Mouse (Mus musculus) ES-Bruce4 (cell line): ENCODE results near the gene Sis. TPM values are rescaled to one million over a fixed set of nuclear protein-coding genes. Genes with fewer than 3 reads are reported as not detected.

Experiments used
- H3K27ac ChIP-seq: 2 replicates; pipeline ENCODE4 v1.5.1; 2012; ENCODE audit warnings: low read length, inconsistent platforms; ENCODE audit not compliant: insufficient read depth
- H3K27me3 ChIP-seq: 2 replicates; pipeline ENCODE4 v1.6.1; 2012; ENCODE audit warnings: mild to moderate bottlenecking, low read length, inconsistent platforms; ENCODE audit not compliant: control insufficient read depth, poor library complexity, insufficient read depth, severe bottlenecking
- H3K36me3 ChIP-seq: 2 replicates; pipeline ENCODE4 v1.6.1; 2012; ENCODE audit warnings: inconsistent platforms, mild to moderate bottlenecking, low read length, moderate library complexity; ENCODE audit not compliant: control insufficient read depth, poor library complexity, insufficient read depth, severe bottlenecking
- H3K4me1 ChIP-seq: one replicate; pipeline ENCODE4 v1.8.1; 2011; ENCODE audit warnings: low read length; ENCODE audit not compliant: control insufficient read depth, insufficient read depth
- H3K4me3 ChIP-seq: 2 replicates; pipeline ENCODE4 v1.5.1; 2011; ENCODE audit warnings: low read depth, mild to moderate bottlenecking, low read length
- H3K9ac ChIP-seq: 2 replicates; pipeline ENCODE4 v1.6.1; 2012; ENCODE audit warnings: low read depth, mild to moderate bottlenecking, inconsistent platforms; ENCODE audit not compliant: poor library complexity, severe bottlenecking
- H3K9me3 ChIP-seq: replicated peaks from 2 replicates; pipeline ENCODE4 v1.6.1; 2012; ENCODE audit warnings: mild to moderate bottlenecking, low read length, inconsistent platforms; ENCODE audit not compliant: control insufficient read depth, poor library complexity, insufficient read depth, severe bottlenecking
- CTCF ChIP-seq: IDR thresholded peaks from one replicate; pipeline ENCODE4 v1.8.1; 2011; ENCODE audit warnings: low read depth, low read length
- EP300 ChIP-seq: IDR thresholded peaks from 2 replicates; pipeline ENCODE4 v1.6.1; 2011; ENCODE audit warnings: low read depth, low read length; ENCODE audit not compliant: insufficient read depth
- POLR2A ChIP-seq: IDR thresholded peaks from one replicate; pipeline ENCODE4 v1.8.1; 2011; ENCODE audit warnings: low read length; ENCODE audit not compliant: insufficient read depth
- polyA plus RNA-seq: library from polyadenylated mRNA; stranded (reverse); fragments of >200 nt; gene quantifications from 2 replicates; pipeline ENCODE4 v1.2.4, GENCODE M21; 2011; ENCODE audit warnings: low read depth; ENCODE audit not compliant: missing spikeins, insufficient read depth, insufficient read length

The Sis gene
- not detected in 2 replicates for polyA plus RNA-seq

- Histone ChIP-seq H3K27me3 (no peaks in the 10 kb centered on the region), H3K36me3 (no peaks in the 10 kb centered on the region), H3K4me1 (no peaks in the 10 kb centered on the region), H3K9me3 (no peaks in the 10 kb centered on the region), H3K9ac (no peak within 1 kb of the TSS), H3K27ac (no peak within 1 kb of the TSS), H3K4me3 (no peak within 1 kb of the TSS)
- TF ChIP-seq EP300, result no peak
- TF ChIP-seq POLR2A, result no peak
- no peak for TF ChIP-seq CTCF
Observed at GRCm38 (mm10) chr3:72967675-72968074, at the start of gene Sis. Sis (minus strand) TSS chr3:72967863.

- Histone ChIP-seq H3K36me3 (no peaks in the 10 kb centered on the region), H3K27me3 (no peaks in the 10 kb centered on the region), H3K27ac (no peak overlapping the region), H3K4me1 (no peaks in the 10 kb centered on the region), H3K9ac (no peak overlapping the region), H3K9me3 (no peaks in the 10 kb centered on the region), H3K4me3 (no peak overlapping the region)
- TF ChIP-seq EP300 (no peak), POLR2A (no peak), CTCF (no peak)
Observed at GRCm38 (mm10) chr3:73006045-73006444, 38.4 kb upstream of the Sis start.

GRCm38 (mm10) chr3:73002933-73003696, 35.5 kb upstream of the Sis start:
- no peak overlapping the region for H3K9ac ChIP-seq
- no peak for TF ChIP-seq CTCF
- no peak for TF ChIP-seq EP300
- TF ChIP-seq POLR2A, result no peak
- no peaks in the 10 kb centered on the region for H3K4me1 ChIP-seq
- H3K27me3 ChIP-seq, result no peaks in the 10 kb centered on the region
- no peak overlapping the region for H3K4me3 ChIP-seq
- no peaks in the 10 kb centered on the region for H3K9me3 ChIP-seq
- H3K36me3 ChIP-seq, result no peaks in the 10 kb centered on the region
- H3K27ac ChIP-seq, result no peak overlapping the region

GRCm38 (mm10) chr3:72997517-72997916, 29.9 kb upstream of the Sis start:
- H3K4me1 ChIP-seq, result no peaks in the 10 kb centered on the region
- H3K27ac ChIP-seq, result no peak overlapping the region
- no peak overlapping the region for H3K9ac ChIP-seq
- no peaks in the 10 kb centered on the region for H3K27me3 ChIP-seq
- no peaks in the 10 kb centered on the region for H3K9me3 ChIP-seq
- TF ChIP-seq EP300 (no peak), POLR2A (no peak)
- no peak overlapping the region for H3K4me3 ChIP-seq
- no peaks in the 10 kb centered on the region for H3K36me3 ChIP-seq

GRCm38 (mm10) chr3:72990992-72991391, 23.3 kb upstream of the Sis start:
- H3K4me1 ChIP-seq, result no peaks in the 10 kb centered on the region
- no peak overlapping the region for H3K9ac ChIP-seq
- no peak for TF ChIP-seq EP300
- no peaks in the 10 kb centered on the region for H3K36me3 ChIP-seq
- H3K4me3 ChIP-seq, result no peak overlapping the region
- no peaks in the 10 kb centered on the region for H3K9me3 ChIP-seq
- H3K27me3 ChIP-seq, result no peaks in the 10 kb centered on the region
- H3K27ac ChIP-seq, result no peak overlapping the region

- Histone ChIP-seq H3K4me3 (no peak overlapping the region), H3K27me3 (no peaks in the 10 kb centered on the region), H3K9ac (no peak overlapping the region), H3K9me3 (no peaks in the 10 kb centered on the region), H3K4me1 (no peaks in the 10 kb centered on the region), H3K36me3 (no peaks in the 10 kb centered on the region), H3K27ac (no peak overlapping the region)
- TF ChIP-seq CTCF (no peak), POLR2A (no peak), EP300 (no peak)
Observed at GRCm38 (mm10) chr3:72976602-72977001, 8.9 kb upstream of the Sis start.
